Mouse (Mus musculus) CD4-positive helper T cell, adult 2 months (primary cell): ENCODE data around the gene Pak3.

ENCODE experiments used
- DNase-seq: peaks from one replicate; pipeline ENCODE4 v3.0.0-alpha.2; 2012; ENCODE audit warnings: low read depth, missing footprints, low spot score

Gene Pak3

DNA sequence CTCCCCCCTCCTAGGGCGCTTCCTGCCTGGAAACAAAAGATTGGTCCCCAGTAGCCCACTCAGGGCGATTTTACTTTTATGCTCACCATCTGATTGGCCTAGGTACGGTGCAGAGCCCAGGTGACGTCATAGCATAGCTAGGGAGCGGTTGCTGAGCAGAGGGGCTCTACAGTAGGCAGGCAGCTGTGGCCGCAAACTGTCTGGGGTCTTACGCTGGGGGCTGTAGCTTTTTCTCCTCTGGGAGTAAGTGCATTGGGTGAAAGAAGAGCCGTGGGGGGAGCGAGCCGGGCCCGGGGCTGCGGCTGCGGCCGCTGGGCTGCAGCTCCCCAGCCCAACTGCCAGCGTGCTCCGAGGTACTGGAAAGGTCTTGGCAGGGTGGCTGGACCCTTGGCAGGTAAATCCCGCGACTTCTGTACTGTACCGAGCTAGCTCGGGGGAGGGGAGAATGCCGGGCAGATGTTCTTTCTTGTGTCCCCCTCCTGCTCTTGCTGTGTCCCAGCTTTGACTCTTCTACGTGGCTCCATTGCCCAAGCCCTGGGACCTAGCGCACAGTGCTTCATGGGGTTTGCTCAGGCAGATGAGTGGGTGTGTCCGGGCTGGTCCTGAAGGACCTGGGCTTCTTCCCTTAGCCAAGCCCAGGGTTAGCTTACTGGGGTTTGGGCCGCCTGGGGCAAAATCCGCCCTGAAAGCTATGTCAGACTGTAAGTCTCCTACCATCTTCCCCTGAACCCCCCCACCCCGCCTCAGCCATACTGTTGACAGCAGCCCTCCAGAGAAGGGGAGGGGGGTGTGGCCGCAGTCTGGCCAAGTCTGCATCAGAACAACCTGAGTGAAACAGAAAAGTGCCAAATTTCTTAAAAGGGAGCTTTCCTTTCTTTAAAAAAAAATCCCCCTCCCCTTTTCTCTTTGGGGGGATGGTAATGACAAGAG, 146.1 kb downstream of the Pak3 start:
- DNase-seq: no peak

DNA sequence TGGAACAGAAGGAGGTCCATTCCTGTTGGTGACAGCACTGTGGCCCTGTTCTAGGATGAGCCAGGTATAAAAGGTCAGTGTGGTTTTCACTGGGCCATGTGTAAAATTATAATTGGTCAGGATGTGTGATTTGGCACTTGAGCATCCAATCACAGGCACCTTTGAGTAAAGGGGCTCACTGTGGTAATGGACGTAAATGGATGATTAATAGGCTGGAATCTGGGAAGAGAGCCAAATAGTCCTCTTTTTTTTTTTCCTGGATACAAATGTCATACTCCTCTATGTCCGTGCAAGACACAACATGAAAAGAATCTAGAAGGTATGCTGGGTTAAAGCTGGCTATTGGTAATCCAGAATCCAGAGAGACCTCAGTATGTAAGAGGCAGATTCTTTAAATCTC, 147.4 kb downstream of the Pak3 start:
- DNase-seq: no peak

- no peak for DNase-seq
Observed at GRCm38 (mm10) chrX:143666991-143667390, 148.6 kb downstream of the Pak3 start.

GRCm38 (mm10) chrX:143668242-143668641, 149.9 kb downstream of the Pak3 start:
- DNase-seq: no peak

GRCm38 (mm10) chrX:143678566-143678965, 160.2 kb downstream of the Pak3 start:
- no peak for DNase-seq

DNA sequence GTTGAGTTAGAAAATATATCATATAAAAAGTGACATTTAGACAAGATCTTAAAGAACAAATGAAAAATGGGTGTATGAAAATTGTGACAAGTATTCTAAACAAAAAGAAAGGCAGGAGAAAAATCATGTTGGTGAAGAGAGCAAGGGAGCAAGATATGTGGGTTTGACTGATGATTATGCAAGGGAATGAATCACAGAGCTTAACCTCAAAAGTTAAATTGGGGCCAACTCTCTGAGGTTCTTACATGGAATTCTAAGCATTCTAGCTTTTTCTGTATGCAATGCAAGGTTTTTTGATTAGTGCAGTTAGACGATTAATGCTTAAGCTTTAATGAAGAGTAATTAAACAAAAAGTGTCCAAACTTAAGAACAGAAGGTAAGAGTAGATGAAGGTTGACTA, 203.9 kb downstream of the Pak3 start:
- no peak for DNase-seq

DNA sequence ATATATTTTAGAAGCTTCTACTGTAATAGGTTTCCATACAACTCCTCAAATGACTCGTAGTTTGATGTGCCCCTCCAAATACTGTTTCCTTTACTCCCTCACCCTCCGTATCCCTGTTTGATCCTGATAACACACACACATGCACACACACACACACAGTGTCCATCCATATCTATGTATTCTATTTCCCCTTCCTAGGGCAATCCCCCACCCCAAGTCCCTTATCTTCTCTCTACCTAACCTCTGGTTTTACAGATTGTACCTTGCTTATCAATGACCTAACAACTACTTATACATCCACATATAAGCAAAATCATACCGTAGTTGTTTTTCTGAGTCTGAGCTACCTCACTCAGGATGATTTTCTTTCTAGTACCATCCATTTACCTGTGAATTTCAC, 207.0 kb downstream of the Pak3 start:
- no peak for DNase-seq

GRCm38 (mm10) chrX:143736035-143736434, 217.6 kb downstream of the Pak3 start:
- DNase-seq: no peak

GRCm38 (mm10) chrX:143739171-143739570, 220.8 kb downstream of the Pak3 start:
- DNase-seq: no peak

GRCm38 (mm10) chrX:143762556-143762955, 244.2 kb downstream of the Pak3 start:
- no peak for DNase-seq

GRCm38 (mm10) chrX:143815948-143816347, 297.6 kb downstream of the Pak3 start:
- DNase-seq: no peak

DNA sequence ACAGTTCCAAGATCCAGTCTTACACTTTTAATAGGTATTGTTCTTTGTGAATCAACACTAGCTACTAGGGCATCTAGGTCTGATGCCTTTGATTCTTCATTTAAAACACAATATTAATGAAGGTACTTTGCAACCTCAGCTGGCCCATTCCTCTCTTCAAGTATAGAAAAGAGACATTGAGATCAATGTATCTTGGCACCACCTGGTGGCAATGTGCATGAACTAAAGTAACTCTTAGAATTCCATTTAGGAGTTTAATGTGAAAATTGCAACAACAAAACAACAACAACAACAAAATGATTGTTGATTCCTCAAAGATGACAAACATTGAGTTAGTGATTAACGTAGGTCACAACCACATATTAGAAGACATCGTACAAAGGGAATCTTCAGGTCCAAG, 300.6 kb downstream of the Pak3 start:
- no peak for DNase-seq

- DNase-seq: no peak
Observed at GRCm38 (mm10) chrX:143826521-143826920, 308.1 kb downstream of the Pak3 start.

DNA sequence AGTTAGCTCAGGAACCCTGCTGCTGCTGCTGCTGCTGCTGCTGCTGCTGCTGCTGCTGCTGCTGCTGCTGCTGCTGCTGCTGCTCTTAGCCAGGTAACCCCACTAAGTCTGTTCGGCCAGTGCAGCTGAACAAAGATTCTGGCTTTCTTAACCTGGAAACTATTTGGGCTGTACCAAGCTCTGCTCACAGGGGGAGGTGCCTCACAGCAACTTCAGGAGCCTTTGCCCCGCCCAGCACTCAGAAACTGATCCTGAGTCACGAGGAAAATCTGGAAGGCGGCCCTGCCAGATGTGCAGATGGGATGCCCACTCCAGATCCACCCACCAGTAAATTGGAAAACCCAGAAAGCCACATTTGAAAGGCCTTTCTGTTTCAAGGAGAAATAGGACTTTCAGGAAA, 308.8 kb downstream of the Pak3 start, which contains the start of gene Capn6:
Gene Capn6, minus strand, starts transcription at position 203 of the 400 bp plus-strand sequence.
- no peak for DNase-seq

DNA sequence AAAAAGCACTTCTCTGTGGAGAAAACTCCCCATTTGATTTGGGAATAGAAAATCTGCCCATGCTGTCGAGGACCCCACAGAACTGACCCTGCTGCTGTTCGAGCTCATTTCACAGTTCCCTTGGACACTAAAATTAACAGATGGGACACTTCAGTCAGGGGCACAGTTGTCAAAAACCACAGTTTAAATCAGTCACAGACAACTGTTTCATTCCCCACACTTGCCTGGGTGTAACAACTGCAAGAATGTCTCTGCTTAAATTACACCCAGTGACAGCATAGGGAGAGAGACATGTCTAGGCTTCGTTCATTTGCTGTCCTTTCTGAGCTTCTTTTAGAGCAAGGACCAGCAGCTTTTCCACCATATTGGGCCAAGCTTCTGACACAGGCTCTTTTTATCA, 328.2 kb downstream of the Pak3 start:
- DNase-seq: no peak
